Mouse (Mus musculus) heart, adult 18-20 months (tissue): ENCODE measurements around the gene Ints2. TPM values are rescaled to one million over a fixed set of nuclear protein-coding genes. Genes with fewer than 3 reads are reported as not detected.

ENCODE experiments used
- DNase-seq, 2 experiments: peaks; one replicate each; pipeline ENCODE4 v3.0.0; 2021 to 2022; ENCODE audit warnings: mixed read lengths in 1 of 2
- total RNA-seq, 2 experiments: library from RNA; stranded (reverse); gene quantifications; 2 replicates each; pipeline ENCODE4 v1.2.3; 2021

The Ints2 gene
- total RNA-seq, 2 experiments from 2014 or later: 7.2 to 7.3 TPM

DNA sequence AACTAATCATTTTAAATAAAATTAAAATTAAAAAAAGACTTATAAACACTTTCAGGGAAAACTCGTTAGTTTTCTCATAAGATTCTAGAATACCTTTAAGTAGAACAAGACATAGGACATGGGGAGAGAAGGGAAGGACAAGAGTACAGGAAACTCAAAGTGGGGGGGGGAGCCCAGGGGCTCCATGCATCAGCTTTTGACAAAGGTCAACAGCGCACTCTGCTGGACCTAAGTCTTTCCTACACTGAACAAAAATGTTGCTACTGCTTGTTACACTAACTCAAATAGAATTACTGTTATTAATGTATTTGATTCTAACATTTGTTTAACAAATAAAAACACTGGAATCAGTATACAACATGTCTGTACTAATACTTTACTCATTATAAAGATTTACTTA, 83.2 kb downstream of the Ints2 start:
- DNase-seq: peak; percentile 18 to 73

DNA sequence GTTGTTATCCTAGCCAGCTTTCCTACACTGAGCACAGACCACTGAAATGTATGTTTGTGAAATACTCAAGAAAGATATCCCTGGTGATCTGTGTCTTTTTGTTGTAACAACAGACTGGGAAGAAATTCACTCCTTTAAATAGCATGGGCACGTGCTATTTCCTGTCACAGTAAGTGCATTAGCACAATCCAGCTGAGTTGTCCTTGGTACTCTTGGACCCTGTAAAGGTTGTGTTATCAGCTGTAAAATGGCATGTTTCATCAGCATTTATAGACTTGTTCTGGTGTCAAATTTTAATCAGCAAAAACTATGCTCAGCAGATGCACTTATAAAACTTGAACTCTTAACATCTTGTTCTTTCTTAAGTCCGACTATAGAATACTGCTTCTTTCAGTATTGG, 86.6 kb downstream of the Ints2 start:
- DNase-seq: no peak

Other genes starting within 250 kb of the Ints2 start
- gene Brip1, start 56.4 kb downstream of the Ints2 start, total RNA-seq: under 1 TPM; 0.39 to 0.40 TPM
- 10 to 100 TPM; 32.9 to 36.2 TPM for gene Med13, start 100.0 kb upstream of the Ints2 start, total RNA-seq
- 10 to 100 TPM; 25.3 to 30.5 TPM for gene Rnft1, start 227.1 kb upstream of the Ints2 start, total RNA-seq